Mouse (Mus musculus) spleen, embryonic (tissue): ENCODE results near the gene Cgas.
"Not testable (repeated sequence)": the region's sequence is repeated elsewhere in the genome, so short reads cannot be mapped to it uniquely, and the experiment has no call there.

ENCODE experiments used
- CTCF ChIA-PET: fragments of 350-600 bp; sonication (Branson Sonifier 250); formaldehyde crosslinking; loops from one replicate; lab custom pipeline; 2022; lab: Charles Lee

Gene Cgas

GRCm38 (mm10) chr9:78442579-78443392 is at the start of gene Cgas:
Cgas (minus strand) TSS chr9:78443237.
- CTCF ChIA-PET: interaction anchor here (0.5 kb wide), 1 partner anchor 11 kb away, joined by 3 read pairs; no protein-coding TSS in a partner anchor

GRCm38 (mm10) chr9:78492254-78492653 is 49.2 kb upstream of the Cgas start:
- CTCF ChIA-PET: no interaction called here

DNA sequence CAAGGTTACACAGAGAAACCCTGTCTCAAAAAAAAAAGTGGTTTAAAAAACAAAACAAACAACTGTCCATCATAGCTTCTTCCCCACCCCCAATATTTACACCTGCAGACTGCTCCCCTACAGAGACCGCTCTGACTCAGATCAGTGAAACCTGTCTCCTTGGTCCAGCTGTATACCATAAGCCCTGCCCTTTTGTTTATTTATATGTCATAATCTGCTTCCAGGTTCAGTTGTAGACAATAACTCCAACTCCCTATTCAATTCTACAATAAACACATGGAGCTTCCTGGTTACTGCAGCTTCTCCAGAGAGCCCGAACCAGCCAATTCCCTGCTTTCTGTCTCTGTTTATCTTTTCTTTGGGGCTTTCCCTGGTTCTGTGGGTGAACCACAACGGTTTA is 48.1 kb upstream of the Cgas start:
- CTCF ChIA-PET: no interaction called here

DNA sequence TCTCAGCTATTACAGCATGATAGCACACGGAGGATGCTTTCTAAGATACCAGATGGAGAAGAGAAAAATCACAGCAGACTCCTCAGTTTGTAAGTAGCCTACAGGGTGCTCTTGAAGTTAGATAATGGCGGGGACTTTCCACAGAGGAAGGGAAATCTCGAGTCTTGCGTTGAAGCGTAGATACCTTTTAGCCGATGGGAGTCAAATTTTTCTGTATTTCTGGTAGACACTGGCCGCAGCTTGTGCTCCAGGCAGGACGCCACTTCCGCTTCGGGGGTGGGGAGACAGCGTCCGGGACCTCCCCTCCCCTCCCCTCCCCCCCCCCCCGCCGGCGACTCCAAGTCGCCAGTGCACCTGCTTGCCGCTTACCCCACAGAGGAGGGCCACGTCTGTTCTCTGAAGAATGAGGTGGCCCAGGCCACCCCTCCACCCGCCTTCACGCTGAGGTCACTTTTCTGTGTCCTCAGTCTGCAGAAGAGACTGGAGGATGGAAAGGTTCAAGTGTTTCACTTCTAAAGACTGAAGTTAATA is 45.9 kb upstream of the Cgas start, which contains the start of gene Eef1a1:
Eef1a1 (minus strand) TSS at position 262 of the 531 bp plus-strand sequence.
- CTCF ChIA-PET: no interaction called here

DNA sequence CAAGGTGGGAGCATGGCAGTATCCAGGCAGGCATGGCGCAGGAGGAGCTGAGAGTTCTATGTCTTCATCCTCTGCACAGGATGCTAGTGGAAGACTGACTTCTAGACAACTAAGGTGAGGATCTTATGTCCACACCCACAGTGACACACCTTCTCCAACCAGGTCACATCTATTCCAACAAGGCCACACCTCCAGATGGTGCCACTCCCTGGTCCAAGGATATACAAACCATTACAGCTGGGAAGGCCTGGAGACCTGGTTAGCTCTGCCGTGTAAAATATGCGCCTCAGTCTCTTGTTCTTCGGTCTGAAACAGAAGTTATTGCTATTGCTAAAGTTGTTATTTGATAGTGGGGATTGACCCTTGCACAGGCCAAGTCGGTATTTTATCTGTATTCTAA is 45.0 kb upstream of the Cgas start:
- CTCF ChIA-PET: not testable (repeated sequence)

GRCm38 (mm10) chr9:78484660-78485059 is 41.6 kb upstream of the Cgas start:
- CTCF ChIA-PET: no interaction called here

GRCm38 (mm10) chr9:78482386-78482785 is 39.3 kb upstream of the Cgas start:
- CTCF ChIA-PET: no interaction called here

DNA sequence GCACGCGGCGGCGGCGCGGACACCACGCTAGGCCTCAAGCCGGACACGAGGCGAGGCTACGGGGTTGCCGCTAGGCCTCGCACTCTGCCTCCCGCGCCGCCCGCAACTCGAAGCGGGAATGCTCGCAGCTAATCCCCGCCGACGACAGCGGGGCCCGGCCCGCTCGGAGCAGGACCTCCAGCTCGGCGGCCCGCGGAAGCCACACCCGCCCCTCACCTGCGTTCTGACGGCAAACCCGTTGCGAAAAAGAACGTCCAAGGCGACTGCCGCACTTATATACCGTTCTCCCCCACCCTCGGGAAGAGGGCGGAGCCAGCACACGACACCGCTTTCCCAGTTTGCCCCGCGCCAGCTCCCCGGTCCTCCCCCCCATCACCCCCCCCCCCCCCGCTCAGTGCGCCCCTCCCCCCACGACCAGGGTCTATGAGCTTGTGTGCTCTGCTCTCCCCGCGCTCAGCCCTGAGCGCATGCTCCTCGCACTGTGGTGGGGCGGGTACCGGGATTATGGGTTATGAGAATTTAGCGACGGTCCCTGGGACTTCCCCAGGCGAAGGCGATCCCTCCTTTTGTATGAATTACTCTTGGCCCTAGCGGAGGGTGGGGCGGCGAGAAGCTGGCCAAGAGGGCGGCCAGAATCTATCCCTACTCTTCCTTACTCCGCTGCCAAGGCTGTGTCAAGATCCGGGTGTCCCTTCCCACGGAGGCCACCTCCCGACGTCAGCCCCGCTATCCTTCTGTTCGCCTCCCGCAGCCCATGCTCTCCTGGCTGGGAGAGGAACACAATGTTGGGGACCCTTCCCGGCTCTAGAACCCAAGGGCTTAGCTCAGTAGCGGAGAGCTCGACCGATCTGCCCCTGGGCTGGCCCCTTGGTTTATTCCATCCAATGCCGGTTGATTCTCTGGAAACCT is 38.6 kb upstream of the Cgas start:
- CTCF ChIA-PET: no interaction called here

DNA sequence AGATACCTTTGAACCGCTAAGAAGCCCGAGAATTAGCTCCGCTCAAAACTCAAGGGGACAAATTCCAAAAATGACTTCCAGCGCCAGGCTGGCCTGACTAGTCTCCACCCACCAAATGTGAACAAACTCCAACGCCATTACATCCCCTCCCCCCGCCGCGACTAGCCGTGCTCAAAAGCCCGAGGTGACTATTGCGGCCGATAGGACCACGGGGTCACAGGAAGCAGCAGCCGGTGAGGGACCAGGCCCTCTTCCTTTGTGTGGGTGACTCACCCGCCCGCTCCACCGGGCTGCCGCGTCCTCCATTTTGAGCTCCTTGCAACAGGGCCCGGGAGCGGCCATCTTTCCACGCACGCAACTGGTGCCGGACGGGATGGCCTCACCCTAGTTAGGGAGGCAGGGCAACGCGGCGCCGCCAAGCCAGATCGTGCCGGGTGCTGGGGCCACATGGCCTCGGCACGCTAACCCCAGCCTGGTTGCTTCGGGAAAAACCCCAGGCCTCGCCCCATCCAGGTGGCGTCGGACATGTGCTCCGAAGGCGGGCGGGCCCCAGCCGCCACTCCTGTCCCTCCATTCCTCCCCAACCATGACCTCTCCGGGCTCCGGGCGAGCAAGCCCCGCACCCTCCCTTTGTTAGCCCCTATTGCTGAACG is 37.8 kb upstream of the Cgas start:
- CTCF ChIA-PET: no interaction called here

DNA sequence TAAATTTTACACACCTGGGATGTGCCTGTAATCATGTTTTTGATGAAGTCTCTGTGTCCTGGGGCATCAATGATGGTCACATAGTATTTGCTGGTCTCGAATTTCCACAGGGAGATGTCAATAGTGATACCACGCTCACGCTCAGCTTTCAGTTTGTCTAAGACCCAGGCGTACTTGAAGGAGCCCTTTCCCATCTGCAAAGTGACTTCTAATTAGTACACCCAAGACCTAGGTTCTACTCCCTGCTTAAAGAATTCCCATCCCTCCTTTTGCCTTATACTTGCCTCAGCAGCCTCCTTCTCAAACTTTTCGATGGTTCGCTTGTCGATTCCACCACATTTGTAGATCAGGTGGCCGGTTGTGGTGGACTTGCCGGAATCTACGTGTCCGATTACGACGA is 37.2 kb upstream of the Cgas start:
- CTCF ChIA-PET: not testable (repeated sequence)

- CTCF ChIA-PET: interaction anchor here (0.6 to 0.8 kb wide), 2 partner anchors 48 to 109 kb away, joined by 3 to 5 read pairs; partner anchors contain the start of gene Slc17a5
These were observed 36.3 kb upstream of the Cgas start for GRCm38 (mm10) chr9:78479308-78479707.

DNA sequence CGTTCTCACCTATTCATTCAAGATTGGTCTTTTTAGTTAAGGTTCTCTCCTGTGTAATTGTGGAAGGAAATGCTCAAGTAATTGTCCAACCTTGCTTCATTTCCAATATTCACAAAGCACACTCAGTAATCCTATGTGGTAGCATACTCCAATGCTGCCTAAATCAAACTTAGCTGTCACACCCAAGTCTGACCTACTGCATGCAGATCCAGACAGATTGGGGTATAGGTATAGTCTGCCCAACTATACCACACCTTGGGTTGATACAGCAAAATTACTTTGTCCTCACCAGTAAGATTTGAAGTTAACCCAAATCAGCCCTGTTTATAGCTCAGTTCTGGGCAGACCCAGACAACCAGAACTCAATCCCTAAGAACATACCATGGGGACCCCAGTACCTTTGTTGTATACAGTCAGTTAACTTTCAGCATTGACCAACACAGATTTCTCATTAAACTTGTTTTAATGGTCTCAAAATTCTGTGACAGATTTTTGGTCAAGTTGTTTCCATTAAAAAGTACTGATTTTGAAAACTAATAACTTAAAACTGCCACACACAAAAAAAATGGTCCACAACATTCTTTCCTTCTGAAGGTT is 35.1 kb upstream of the Cgas start:
- CTCF ChIA-PET: not testable (repeated sequence)

GRCm38 (mm10) chr9:78477021-78477551 is 34.0 kb upstream of the Cgas start:
- CTCF ChIA-PET: no interaction called here

- CTCF ChIA-PET: interaction anchor here (0.9 kb wide), 1 partner anchor 18 kb away, joined by 3 read pairs; no protein-coding TSS in a partner anchor
These were observed 33.5 kb upstream of the Cgas start for GRCm38 (mm10) chr9:78476531-78477020.

- CTCF ChIA-PET: interaction anchor here (0.6 to 0.9 kb wide), 2 partner anchors 19 to 74 kb away, joined by 3 to 4 read pairs; no protein-coding TSS in a partner anchor
These were observed 32.8 kb upstream of the Cgas start for GRCm38 (mm10) chr9:78475873-78476272.

GRCm38 (mm10) chr9:78475383-78475780 is 32.3 kb upstream of the Cgas start:
- CTCF ChIA-PET: no interaction called here

DNA sequence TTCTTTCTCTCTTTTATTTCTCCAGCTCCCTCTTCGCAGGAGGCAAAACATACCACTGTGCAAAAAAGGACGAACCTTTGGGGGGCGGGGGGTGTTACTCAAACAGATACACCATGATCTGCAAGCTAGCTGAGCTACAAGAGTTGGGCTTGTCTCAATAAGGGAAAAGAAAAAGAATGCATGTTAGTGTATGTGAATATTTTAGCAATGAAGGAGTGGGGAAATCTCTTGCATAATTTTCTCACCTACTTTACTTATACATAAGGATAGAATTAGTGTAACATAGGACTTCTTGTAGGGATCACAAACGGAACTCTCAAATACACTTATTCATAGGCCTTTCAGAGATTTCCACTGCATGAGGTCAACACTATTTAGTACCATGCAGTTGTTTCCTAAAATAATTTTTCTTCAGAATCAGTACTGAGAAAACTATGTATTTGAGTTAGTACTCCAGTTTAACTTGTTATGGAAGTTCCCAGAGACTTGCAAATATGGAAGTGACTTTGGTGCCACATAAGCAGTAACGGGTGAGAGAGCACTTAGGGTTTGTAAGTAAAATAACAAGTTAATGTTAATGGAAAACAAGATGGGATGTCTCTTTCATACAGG is 31.8 kb upstream of the Cgas start:
- CTCF ChIA-PET: interaction anchor here (0.6 to 0.7 kb wide), 2 partner anchors 18 to 113 kb away, joined by 7 to 10 read pairs; no protein-coding TSS in a partner anchor

DNA sequence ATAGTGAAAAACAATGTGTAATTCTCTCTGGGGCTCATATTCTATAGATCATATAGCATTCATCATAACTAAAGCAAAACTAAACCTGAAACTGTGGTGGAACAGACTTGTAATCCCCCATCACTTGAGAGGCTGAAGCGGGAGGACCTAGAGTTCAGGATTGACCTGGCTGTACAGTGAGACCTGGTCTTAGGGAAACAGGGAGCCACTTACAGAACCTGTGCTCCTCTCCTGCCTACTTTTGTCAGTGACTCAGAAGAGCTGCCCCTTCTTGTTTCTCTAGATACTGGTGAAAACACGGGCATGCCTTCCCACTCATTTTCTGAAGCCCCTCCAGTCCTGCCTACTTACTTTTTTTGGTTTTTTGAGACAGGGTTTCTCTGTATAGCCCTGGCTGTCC is 31.2 kb upstream of the Cgas start:
- CTCF ChIA-PET: interaction anchor here (0.6 to 0.7 kb wide), 2 partner anchors 19 to 112 kb away, joined by 7 to 10 read pairs; no protein-coding TSS in a partner anchor

DNA sequence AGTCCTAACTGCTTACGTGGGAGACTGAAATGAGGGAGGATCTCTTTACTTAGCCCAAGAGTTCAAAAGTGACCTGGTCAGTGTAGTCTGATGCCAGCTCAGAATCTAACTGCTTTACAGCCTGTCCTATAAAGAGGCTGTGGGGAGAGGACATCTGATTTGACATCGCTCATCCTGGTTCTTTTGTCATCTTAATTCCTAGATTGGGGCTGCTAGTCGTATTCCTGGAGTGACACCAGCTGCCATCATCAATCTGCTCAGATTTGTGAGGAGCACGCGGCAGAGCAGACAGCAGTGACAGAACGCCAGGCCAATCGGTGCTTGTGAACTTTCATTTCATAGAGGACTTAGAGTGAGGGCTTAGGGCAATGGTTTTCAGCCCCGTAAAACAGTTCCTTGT is 30.6 kb upstream of the Cgas start:
- CTCF ChIA-PET: no interaction called here

GRCm38 (mm10) chr9:78465725-78466124 is 22.7 kb upstream of the Cgas start:
- CTCF ChIA-PET: interaction anchor here (0.7 kb wide), 1 partner anchor 577 kb away, joined by 21 read pairs; no protein-coding TSS in a partner anchor
